Mouse (Mus musculus) thymus, adult 2 months (tissue): ENCODE data around the gene Gm17018.

Source experiments
- CTCF ChIP-seq: fragments of 200-500 bp; IDR thresholded peaks from 2 replicates; pipeline ENCODE4 v1.5.1; 2012; ENCODE audit warnings: mild to moderate bottlenecking, control low read depth, low read length, moderate library complexity, borderline replicate concordance; ENCODE audit not compliant: control insufficient read depth, poor library complexity, insufficient read depth; ENCODE audit errors: extremely low read depth
- POLR2A ChIP-seq: fragments of 200-500 bp; IDR thresholded peaks from 2 replicates; pipeline ENCODE4 v1.6.1; 2012; ENCODE audit warnings: mild to moderate bottlenecking, low read length, control low read depth, moderate library complexity; ENCODE audit not compliant: control insufficient read depth, poor library complexity, insufficient read depth; ENCODE audit errors: extremely low read depth

- TF ChIP-seq CTCF (no peak), POLR2A (no peak)
These were observed 18.4 kb upstream of the Gm17018 start for GRCm38 (mm10) chr19:45542061-45542460.
